Mouse (Mus musculus) liver, adult (tissue): ENCODE measurements around the gene Tex38.

Experiments
- GATA4 ChIP-seq: IDR thresholded peaks from 2 replicates; pipeline ENCODE4 v1.6.1; 2014; ENCODE audit warnings: mild to moderate bottlenecking, low read length; ENCODE audit not compliant: insufficient replicate concordance

Gene Tex38

GRCm38 (mm10) chr4:115738481-115738985 is 42.3 kb downstream of the Tex38 start:
- TF ChIP-seq GATA4 = no peak

GRCm38 (mm10) chr4:115737551-115738041 is 43.2 kb downstream of the Tex38 start, which contains the start of gene Efcab14:
TSS of gene Efcab14 (plus strand) at chr4:115737744.
- peak; percentile 43; the same call in 1 of the 2 replicates for TF ChIP-seq GATA4

- no peak for TF ChIP-seq GATA4
Observed at GRCm38 (mm10) chr4:115734867-115735266, 46.0 kb downstream of the Tex38 start.

GRCm38 (mm10) chr4:115733746-115734145 is 47.1 kb downstream of the Tex38 start:
- TF ChIP-seq GATA4 = no peak

- TF ChIP-seq GATA4 = peak; percentile 35; the same call in 1 of the 2 replicates
Observed at GRCm38 (mm10) chr4:115732223-115732818, 48.5 kb downstream of the Tex38 start.

GRCm38 (mm10) chr4:115731588-115732222 is 49.1 kb downstream of the Tex38 start:
- TF ChIP-seq GATA4 = no peak
